Mouse (Mus musculus): ENCODE data around the gene Kif1c. TPM values are rescaled to one million over a fixed set of nuclear protein-coding genes. Genes with fewer than 3 reads are reported as not detected.

Kif1c gene
- total and polyA plus RNA-seq, 3 experiments: 19.8 to 21.7 TPM; not detected in 1

DNA sequence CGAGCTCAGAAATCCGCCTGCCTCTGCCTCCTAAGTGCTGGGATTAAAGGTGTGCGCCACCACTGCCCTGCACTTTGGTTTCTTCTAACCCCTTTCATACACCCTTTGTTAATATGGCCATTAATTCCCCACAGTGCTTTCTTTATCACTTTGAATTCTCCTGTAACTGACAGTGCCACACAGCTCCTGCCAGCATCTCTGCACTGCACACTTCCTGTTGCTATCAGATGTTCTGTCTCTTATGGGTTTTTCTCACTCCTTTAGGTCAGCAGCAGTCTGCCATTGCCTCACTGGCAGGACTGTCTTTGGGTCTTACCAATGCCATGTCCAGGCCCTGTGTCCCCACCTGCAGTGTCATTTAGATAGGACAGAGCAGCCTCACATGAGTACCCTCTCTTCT lies 70.5 kb downstream of the Kif1c start:
- DNase-seq (ENCODE audit: low read depth, low spot score): no peak
- Histone ChIP-seq H3K9ac (ENCODE audit: control insufficient read depth, low read depth, low read length, poor library complexity, severe bottlenecking) (no peak overlapping the region), H3K27me3 (ENCODE audit: control insufficient read depth in 1 of 2, insufficient read depth in 2 of 2, low read length in 2 of 2) (no peaks in the 10 kb centered on the region), H3K27ac (ENCODE audit: control insufficient read depth, low read depth, low read length) (no peak overlapping the region), H3K4me1 (ENCODE audit: control insufficient read depth in 1 of 2, insufficient read depth in 2 of 2, low read length in 2 of 2) (peaks cover 0 to 8% of the 10 kb centered on the region in 2 experiments; a peak in 2 of 4 replicates), H3K9me3 (replicated peaks; ENCODE audit: insufficient read depth, low read length) (no peaks in the 10 kb centered on the region), H3K4me3 (ENCODE audit: control insufficient read depth in 1 of 2, insufficient read depth in 1 of 2, low read depth in 2 of 2, low read length in 2 of 2) (no peak overlapping the region), H3K79me2 (ENCODE audit: control insufficient read depth, insufficient read depth, low read length, poor library complexity) (no peaks in the 10 kb centered on the region), H3K36me3 (ENCODE audit: control insufficient read depth in 1 of 2, insufficient read depth in 2 of 2, low read length in 2 of 2) (peaks cover 0 to 2% of the 10 kb centered on the region in 2 experiments; a peak in 1 of 4 replicates)
- no peak for TF ChIP-seq RCOR1 (IDR thresholded peaks at IDR 0.05; ENCODE audit: low read depth, low read length)
- no peak for TF ChIP-seq JUND (IDR thresholded peaks at IDR 0.05; ENCODE audit: low read depth, low read length)
- no peak for TF ChIP-seq POLR2AphosphoS2 (IDR thresholded peaks at IDR 0.05; ENCODE audit: low read length)
- TF ChIP-seq EP300 (IDR thresholded peaks at IDR 0.05; ENCODE audit: low read depth in 1 of 2, low read length in 2 of 2): no peak
- no peak for TF ChIP-seq KAT2A (conservative IDR thresholded peaks at IDR 0.05; ENCODE audit: low read depth, low read length)
- TF ChIP-seq MAX (IDR thresholded peaks at IDR 0.05; ENCODE audit: low read length): no peak
- TF ChIP-seq CTCF (IDR thresholded peaks at IDR 0.05 in 2 of 3, conservative IDR thresholded peaks at IDR 0.05 in 1 of 3; ENCODE audit: control insufficient read depth in 1 of 3, insufficient read depth in 1 of 3, low read depth in 2 of 3, low read length in 3 of 3, poor library complexity in 1 of 3, severe bottlenecking in 1 of 3): no peak
- no peak for TF ChIP-seq CHD2 (IDR thresholded peaks at IDR 0.05; ENCODE audit: low read length)
- TF ChIP-seq MAZ (IDR thresholded peaks at IDR 0.05; ENCODE audit: low read depth, low read length): no peak

DNA sequence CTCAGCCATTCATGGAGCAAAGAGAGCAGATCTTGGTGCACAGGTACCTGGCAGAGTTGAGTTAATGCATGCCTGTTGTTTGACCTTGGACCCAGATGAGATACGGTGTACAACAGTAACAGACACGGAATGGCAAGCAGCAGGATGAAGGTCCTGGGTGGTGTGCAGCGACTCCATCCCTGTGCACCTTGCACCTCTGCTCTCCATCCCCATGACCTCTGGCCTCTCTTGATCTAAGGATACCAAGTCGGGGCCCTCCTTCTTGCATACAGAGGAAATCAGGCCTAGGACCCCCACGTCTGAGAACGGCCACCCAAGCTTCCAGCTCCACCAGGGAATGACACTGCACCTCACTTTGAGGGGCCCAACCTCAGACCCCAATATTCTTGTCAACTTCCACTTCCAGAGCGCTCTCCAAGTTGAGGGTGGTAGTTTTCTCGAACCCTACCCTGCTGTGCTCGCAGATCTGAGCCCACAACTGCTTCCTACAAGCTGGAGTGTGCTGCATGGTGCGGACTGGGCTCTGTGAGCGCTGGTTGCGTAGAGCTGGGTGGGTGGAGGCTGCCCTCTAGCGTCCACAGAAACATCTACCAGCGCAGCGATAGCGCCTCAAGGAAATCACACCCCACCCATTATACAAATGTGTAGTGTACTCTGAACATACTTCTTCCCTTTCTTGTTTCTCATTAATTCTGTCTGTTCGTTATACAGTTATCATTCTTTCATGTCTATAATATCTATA lies 76.7 kb downstream of the Kif1c start:
- H3K4me1 ChIP-seq (ENCODE audit: control insufficient read depth in 1 of 2, insufficient read depth in 2 of 2, low read length in 2 of 2): peaks cover 0 to 5% of the 10 kb centered on the region in 2 experiments; a peak in 2 of 4 replicates
- H3K4me3 ChIP-seq (ENCODE audit: control insufficient read depth in 1 of 2, insufficient read depth in 1 of 2, low read depth in 2 of 2, low read length in 2 of 2): no peak overlapping the region
- H3K27ac ChIP-seq (ENCODE audit: control insufficient read depth, low read depth, low read length): no peak overlapping the region
- peak; percentile 91 for DNase-seq (ENCODE audit: low read depth, low spot score)
- TF ChIP-seq MAZ (IDR thresholded peaks at IDR 0.05; ENCODE audit: low read depth, low read length) (peak; percentile 70; the same call in 1 of the 2 replicates), RAD21 (IDR thresholded peaks at IDR 0.05; ENCODE audit: low read depth, low read length) (peak; percentile 90), ZC3H11A (IDR thresholded peaks at IDR 0.05; ENCODE audit: low read depth, low read length) (peak; percentile 78), NELFE (IDR thresholded peaks at IDR 0.05; ENCODE audit: low read depth, low read length) (no peak), SIN3A (IDR thresholded peaks at IDR 0.05; ENCODE audit: low read length) (peak; percentile 55; the same call in 1 of the 2 replicates), HCFC1 (IDR thresholded peaks at IDR 0.05; ENCODE audit: low read depth, low read length) (0 out of 2 replicates have a peak, but pooled peaks have one; percentile 30), RCOR1 (IDR thresholded peaks at IDR 0.05; ENCODE audit: low read depth, low read length) (no peak), ELF1 (IDR thresholded peaks at IDR 0.05; ENCODE audit: low read depth, low read length) (peak; percentile 40; the same call in 1 of the 2 replicates), CHD2 (IDR thresholded peaks at IDR 0.05; ENCODE audit: low read length) (no peak), MYB (IDR thresholded peaks at IDR 0.05; ENCODE audit: low read depth, low read length) (no peak), MAX (IDR thresholded peaks at IDR 0.05; ENCODE audit: low read length) (peak; percentile 62), POLR2AphosphoS5 (IDR thresholded peaks at IDR 0.05; ENCODE audit: borderline replicate concordance, low read depth, low read length) (no peak), CHD1 (IDR thresholded peaks at IDR 0.05; ENCODE audit: low read depth, low read length) (no peak), TBP (IDR thresholded peaks at IDR 0.05; ENCODE audit: low read depth, low read length) (peak; percentile 46; the same call in 1 of the 2 replicates), CTCF (IDR thresholded peaks at IDR 0.05 in 2 of 3, conservative IDR thresholded peaks at IDR 0.05 in 1 of 3; ENCODE audit: control insufficient read depth in 1 of 3, insufficient read depth in 1 of 3, low read depth in 2 of 3, low read length in 3 of 3, poor library complexity in 1 of 3, severe bottlenecking in 1 of 3) (peak; percentile 88 to 99 (median 94)), SMC3 (IDR thresholded peaks at IDR 0.05; ENCODE audit: low read depth, low read length) (peak; percentile 85), POLR2AphosphoS2 (IDR thresholded peaks at IDR 0.05; ENCODE audit: low read length) (no peak), KAT2A (conservative IDR thresholded peaks at IDR 0.05; ENCODE audit: low read depth, low read length) (no peak), GATA1 (IDR thresholded peaks at IDR 0.05; ENCODE audit: low read depth, low read length) (no peak)
- no peaks in the 10 kb centered on the region for H3K27me3 ChIP-seq (ENCODE audit: control insufficient read depth in 1 of 2, insufficient read depth in 2 of 2, low read length in 2 of 2)
- no peaks in the 10 kb centered on the region for H3K79me2 ChIP-seq (ENCODE audit: control insufficient read depth, insufficient read depth, low read length, poor library complexity)
- H3K36me3 ChIP-seq (ENCODE audit: control insufficient read depth in 1 of 2, insufficient read depth in 2 of 2, low read length in 2 of 2): peaks cover 0 to 2% of the 10 kb centered on the region in 2 experiments; a peak in 2 of 4 replicates
- peak overlapping the region; percentile 17 for H3K9ac ChIP-seq (ENCODE audit: control insufficient read depth, low read depth, low read length, poor library complexity, severe bottlenecking)
- no peaks in the 10 kb centered on the region for H3K9me3 ChIP-seq (replicated peaks; ENCODE audit: insufficient read depth, low read length)
